In genomic region chr17:53463496-53463840, GRCm38 (mm10) we compare ENCODE assay signal across 8 mouse cellular contexts. TPM values are rescaled to one million over a fixed set of nuclear protein-coding genes. Genes with fewer than 3 reads are reported as not detected.
DNase-seq lines count a peak whose midpoint lies in the region; ATAC-seq and TF ChIP-seq lines count a peak whose summit lies in the region.

No protein-coding gene starts in this region.

- H3K4me1 ChIP-seq in thymus, adult 2 months (replicated peaks; ENCODE audit: control insufficient read depth, insufficient read depth, low read length), result peaks cover 8% of the 10 kb centered on the region
- H3K4me1 ChIP-seq in liver, embryonic 14.5 days (replicated peaks; ENCODE audit: control insufficient read depth in 2 of 2, insufficient read depth in 2 of 2, low read length in 1 of 2), result no peaks in the 10 kb centered on the region; a peak in 1 of 4 replicates

- peak overlapping the region; percentile 40 for H3K4me2 ChIP-seq in liver, embryonic 14.5 days (ENCODE audit: low read depth)

- no peak for ATAC-seq in liver, embryonic 14.5 days (ENCODE audit: insufficient read depth)

- peak; percentile 16 for DNase-seq in embryo, embryonic 11.5 days (ENCODE audit: low read depth, low spot score)
- no peak for DNase-seq in embryo, embryonic 11 days
- no peak for DNase-seq in thymus, adult 2 months
- no peak for DNase-seq in thymus, postnatal 0 days (ENCODE audit: low spot score)
- DNase-seq in liver, embryonic 14.5 days (ENCODE audit: low read depth in 3 of 3, low spot score in 3 of 3), result no peak
- no peak for DNase-seq in layer of hippocampus, adult 11-12 months (ENCODE audit: low spot score)
- no peak for DNase-seq in cerebellum, postnatal 4 days (ENCODE audit: low spot score in 2 of 2)
- DNase-seq in T-cell, adult 2 months (ENCODE audit: low spot score), result no peak

- peak overlapping the region; percentile 30; the same call in 1 of the 2 replicates for H3K4me3 ChIP-seq in thymus, adult 2 months (ENCODE audit: control insufficient read depth, insufficient read depth, low read length)
- H3K4me3 ChIP-seq in liver, embryonic 14.5 days (ENCODE audit: insufficient read depth in 1 of 2, low read depth in 2 of 2, low read length in 2 of 2), result peak overlapping the region in 1 of 2 experiments; percentile 20; a peak in 1 of 4 replicates

- TF ChIP-seq EP300 in liver, embryonic 14.5 days (IDR thresholded peaks at IDR 0.05; ENCODE audit: low read depth), result no peak

- TF ChIP-seq CTCF in thymus, adult 2 months (IDR thresholded peaks at IDR 0.05; ENCODE audit: borderline replicate concordance, control insufficient read depth, extremely low read depth, insufficient read depth, low read length, poor library complexity), result no peak
- TF ChIP-seq CTCF in liver, embryonic 14.5 days (IDR thresholded peaks at IDR 0.05; ENCODE audit: low read depth), result no peak

- no peaks in the 10 kb centered on the region for H3K9me3 ChIP-seq in liver, embryonic 14.5 days (ENCODE audit: control insufficient read depth, low read length)

- TF ChIP-seq POLR2A in thymus, adult 2 months (IDR thresholded peaks at IDR 0.05; ENCODE audit: control insufficient read depth, extremely low read depth, insufficient read depth, low read length, poor library complexity), result no peak

- no peaks in the 10 kb centered on the region for H3K36me3 ChIP-seq in thymus, adult 2 months (ENCODE audit: control insufficient read depth, insufficient read depth, low read length)
- no peaks in the 10 kb centered on the region for H3K36me3 ChIP-seq in liver, embryonic 14.5 days (replicated peaks; ENCODE audit: control insufficient read depth, insufficient read depth, low read depth)

- 17% methylated on average over 8 of the region's 9 CpGs for WGBS in thymus, adult 2 months
- 14% methylated on average over 7 of the region's 9 CpGs for WGBS in liver, embryonic 14.5 days (ENCODE audit: insufficient replicate concordance)

- no peak overlapping the region for H3K9ac ChIP-seq in liver, embryonic 14.5 days (replicated peaks)

- no peak overlapping the region for H3K27ac ChIP-seq in thymus, adult 2 months (ENCODE audit: control insufficient read depth, insufficient read depth, low read length)
- H3K27ac ChIP-seq in liver, embryonic 14.5 days, result no peak overlapping the region

- H3K27me3 ChIP-seq in thymus, adult 2 months (ENCODE audit: control insufficient read depth, insufficient read depth, low read length), result no peaks in the 10 kb centered on the region
- H3K27me3 ChIP-seq in liver, embryonic 14.5 days (ENCODE audit: control insufficient read depth, insufficient read depth, low read length), result no peaks in the 10 kb centered on the region

RNA-seq across cellular contexts. Expression of gene Efhb, which starts 0.3 kb away (rescaled TPM):
- 0.06 and 0.19 TPM in 2 replicates for polyA plus RNA-seq in thymus, adult 2 months (2012; rRNA removed)
- polyA plus RNA-seq in thymus, postnatal 0 days (2015; fragmentation: Nextera tagmentation; extraction: Ambion mirVana), result 0.12 and 0.18 TPM in 2 replicates
- 0.01 TPM in 2 replicates for polyA plus RNA-seq in liver, embryonic 14.5 days (2012; rRNA removed)
- not detected in 2 replicates for polyA plus RNA-seq in liver, embryonic 14.5 days (2014; fragmentation: Nextera tagmentation; extraction: Ambion mirVana)

RNA-seq across cellular contexts. Expression of gene Rab5a, which starts 15.6 kb away (rescaled TPM):
- 8.1 and 8.4 TPM in 2 replicates for polyA plus RNA-seq in thymus, adult 2 months (2012; rRNA removed)
- 60.4 and 77.3 TPM in 2 replicates for polyA plus RNA-seq in thymus, postnatal 0 days (2015; fragmentation: Nextera tagmentation; extraction: Ambion mirVana)
- polyA plus RNA-seq in liver, embryonic 14.5 days (2012; rRNA removed), result 6.8 and 14.1 TPM in 2 replicates
- 28.3 and 28.4 TPM in 2 replicates for polyA plus RNA-seq in liver, embryonic 14.5 days (2014; fragmentation: Nextera tagmentation; extraction: Ambion mirVana)
